Mouse (Mus musculus): ENCODE results near the gene Hmcn1. TPM values are rescaled to one million over a fixed set of nuclear protein-coding genes. Genes with fewer than 3 reads are reported as not detected.

Gene Hmcn1
- polyA plus RNA-seq, 1 experiment from 2014 or later, result 5.3 TPM

DNA sequence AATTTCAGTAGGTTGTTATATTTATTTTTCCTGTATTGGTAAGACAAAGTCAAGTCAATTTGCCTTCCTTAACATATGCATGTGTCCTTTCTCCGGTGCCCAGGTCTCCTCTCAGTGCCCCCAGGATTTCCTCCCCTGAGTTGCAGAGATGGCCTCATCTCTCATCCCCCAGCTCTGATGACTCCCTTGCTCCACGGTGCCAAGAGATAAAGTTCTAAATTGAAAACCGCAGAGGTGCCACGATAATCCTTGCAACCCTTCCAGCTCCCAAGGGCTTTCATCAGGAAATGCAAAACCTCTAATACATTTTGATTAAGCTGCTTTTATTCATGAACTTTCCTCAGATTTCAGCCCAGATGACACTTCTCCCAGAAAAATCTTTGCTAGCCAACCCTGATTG is 8.3 kb downstream of the Hmcn1 start:
- H3K4me2 ChIP-seq, result no peak overlapping the region
- no peaks in the 10 kb centered on the region for H3K9me3 ChIP-seq (replicated peaks)
- WGBS (ENCODE audit: insufficient replicate concordance), result 51% methylated on average over 4 of the region's 4 CpGs
- no peaks in the 10 kb centered on the region for H3K4me1 ChIP-seq
- no peaks in the 10 kb centered on the region for H3K36me3 ChIP-seq
- no peak for ATAC-seq
- no peak overlapping the region for H3K27ac ChIP-seq
- H3K4me3 ChIP-seq, result no peak overlapping the region
- H3K27me3 ChIP-seq (replicated peaks), result no peaks in the 10 kb centered on the region
- no peak overlapping the region for H3K9ac ChIP-seq

- no peaks in the 10 kb centered on the region for H3K9me3 ChIP-seq (replicated peaks)
- H3K36me3 ChIP-seq, result no peaks in the 10 kb centered on the region
- no peak overlapping the region for H3K4me3 ChIP-seq
- no peaks in the 10 kb centered on the region for H3K27me3 ChIP-seq (replicated peaks)
- no peak overlapping the region for H3K4me2 ChIP-seq
- no peak overlapping the region for H3K9ac ChIP-seq
- WGBS (ENCODE audit: insufficient replicate concordance), result 58% methylated on average over 6 of the region's 6 CpGs
- ATAC-seq, result no peak
- H3K27ac ChIP-seq, result no peak overlapping the region
- no peaks in the 10 kb centered on the region for H3K4me1 ChIP-seq
Observed at GRCm38 (mm10) chr1:150984092-150984503, 9.1 kb downstream of the Hmcn1 start.

DNA sequence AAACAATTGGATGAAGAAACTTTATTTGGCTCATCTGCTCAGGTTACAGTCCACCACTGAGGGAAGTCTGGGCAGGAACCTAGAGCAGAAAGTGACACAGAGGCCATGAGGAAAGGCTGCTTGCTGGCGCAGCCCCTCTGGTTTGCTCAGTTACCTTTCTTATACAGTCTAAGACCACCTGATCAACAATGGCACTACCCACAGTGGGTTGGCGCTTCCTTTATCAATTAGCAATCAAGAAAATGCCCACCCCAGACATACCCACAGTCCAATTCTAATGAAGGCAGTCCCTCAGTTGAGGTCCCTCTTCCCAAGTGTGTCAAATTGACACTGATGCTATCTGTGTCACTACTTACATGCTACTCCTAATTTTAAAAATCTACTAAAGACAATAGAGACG is 14.6 kb downstream of the Hmcn1 start:
- H3K4me2 ChIP-seq, result no peak overlapping the region
- 77% methylated on average over 3 of the region's 3 CpGs for WGBS (ENCODE audit: insufficient replicate concordance)
- H3K27me3 ChIP-seq (replicated peaks), result no peaks in the 10 kb centered on the region
- no peak for ATAC-seq
- H3K9ac ChIP-seq, result no peak overlapping the region
- no peak overlapping the region for H3K4me3 ChIP-seq
- H3K9me3 ChIP-seq (replicated peaks), result no peaks in the 10 kb centered on the region
- H3K27ac ChIP-seq, result no peak overlapping the region
- no peaks in the 10 kb centered on the region for H3K4me1 ChIP-seq
- H3K36me3 ChIP-seq, result no peaks in the 10 kb centered on the region

DNA sequence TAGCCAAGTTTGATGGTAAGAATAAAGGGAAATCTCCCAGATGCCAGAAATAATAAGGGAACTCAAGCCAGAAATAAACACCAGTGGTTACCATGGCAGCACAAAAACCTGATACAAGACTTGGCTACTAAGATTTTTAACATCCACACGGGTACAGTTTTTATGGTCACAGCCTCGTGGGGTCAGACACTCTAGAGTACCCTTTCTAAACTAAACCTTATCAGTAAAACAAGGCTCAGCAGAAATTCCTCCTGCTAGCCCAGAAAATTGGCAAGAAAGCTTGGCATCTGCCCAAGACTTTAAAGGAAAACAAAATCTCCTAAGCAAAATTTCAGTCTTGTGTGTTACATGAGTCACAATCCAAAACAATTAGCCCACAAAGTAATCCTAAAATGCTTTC is 17.0 kb downstream of the Hmcn1 start:
- no peak for ATAC-seq
- H3K27me3 ChIP-seq (replicated peaks), result no peaks in the 10 kb centered on the region
- no peaks in the 10 kb centered on the region for H3K4me1 ChIP-seq
- no peak overlapping the region for H3K4me2 ChIP-seq
- no peaks in the 10 kb centered on the region for H3K36me3 ChIP-seq
- no peak overlapping the region for H3K27ac ChIP-seq
- H3K9ac ChIP-seq, result no peak overlapping the region
- no peak overlapping the region for H3K4me3 ChIP-seq
- no peaks in the 10 kb centered on the region for H3K9me3 ChIP-seq (replicated peaks)
- 26% methylated on average over 2 of the region's 2 CpGs for WGBS (ENCODE audit: insufficient replicate concordance)

GRCm38 (mm10) chr1:150959486-150960074 is 33.7 kb downstream of the Hmcn1 start:
- Histone ChIP-seq H3K27me3 (replicated peaks) (no peaks in the 10 kb centered on the region), H3K9ac (no peak overlapping the region), H3K36me3 (no peaks in the 10 kb centered on the region), H3K4me2 (no peak overlapping the region), H3K27ac (no peak overlapping the region), H3K4me3 (no peak overlapping the region), H3K9me3 (replicated peaks) (no peaks in the 10 kb centered on the region), H3K4me1 (no peaks in the 10 kb centered on the region)
- no peak for ATAC-seq
- 76% methylated on average over 5 of the region's 5 CpGs for WGBS (ENCODE audit: insufficient replicate concordance)

DNA sequence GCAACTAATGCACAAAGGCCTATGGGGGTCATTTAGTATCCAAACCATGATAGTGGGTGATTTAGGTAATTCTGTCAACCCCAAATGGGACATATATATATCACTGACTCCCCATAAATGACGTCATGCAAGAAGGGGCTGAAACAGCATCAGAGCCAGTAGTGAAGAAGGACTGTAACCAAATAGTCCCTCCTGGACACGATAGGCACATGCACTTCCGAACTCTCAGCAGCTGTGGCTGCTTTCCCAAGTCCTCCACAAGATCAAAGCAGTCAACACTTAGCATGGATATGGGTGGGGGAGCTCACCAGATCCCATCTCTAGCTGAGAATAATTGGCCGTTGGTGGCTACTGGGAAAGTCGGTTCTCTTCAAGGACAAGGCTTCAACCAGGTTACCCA is 42.2 kb downstream of the Hmcn1 start:
- Histone ChIP-seq H3K36me3 (no peaks in the 10 kb centered on the region), H3K27ac (no peak overlapping the region), H3K4me3 (no peak overlapping the region), H3K9ac (no peak overlapping the region), H3K27me3 (replicated peaks) (no peaks in the 10 kb centered on the region), H3K9me3 (replicated peaks) (no peaks in the 10 kb centered on the region), H3K4me2 (no peak overlapping the region), H3K4me1 (no peaks in the 10 kb centered on the region)
- ATAC-seq, result no peak
- 68% methylated on average over 5 of the region's 5 CpGs for WGBS (ENCODE audit: insufficient replicate concordance)

DNA sequence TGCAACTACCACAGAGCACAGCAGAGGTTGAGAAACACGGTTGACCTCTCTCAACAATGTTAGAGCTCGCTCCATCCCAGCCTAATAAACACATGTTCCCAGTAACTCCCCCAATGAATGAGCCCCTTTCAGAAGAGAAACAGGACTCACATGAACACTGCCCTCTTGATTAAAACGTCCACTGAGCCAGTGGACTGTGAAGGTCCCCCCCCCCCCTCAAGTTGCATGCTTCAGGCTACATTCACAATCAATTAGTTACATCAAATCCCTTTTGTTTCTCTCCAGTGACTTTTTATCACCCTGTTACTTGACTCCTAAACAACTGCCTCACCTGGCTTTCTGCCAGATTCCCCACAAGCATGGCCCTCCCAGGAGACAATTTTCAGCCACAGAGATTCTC is 43.2 kb downstream of the Hmcn1 start:
- Histone ChIP-seq H3K9me3 (replicated peaks) (no peaks in the 10 kb centered on the region), H3K27me3 (replicated peaks) (no peaks in the 10 kb centered on the region), H3K36me3 (no peaks in the 10 kb centered on the region), H3K9ac (no peak overlapping the region), H3K4me1 (no peaks in the 10 kb centered on the region), H3K4me2 (no peak overlapping the region), H3K4me3 (no peak overlapping the region), H3K27ac (no peak overlapping the region)
- ATAC-seq, result no peak
- WGBS (ENCODE audit: insufficient replicate concordance), result 49% methylated on average over 3 of the region's 3 CpGs

GRCm38 (mm10) chr1:150948911-150949310 is 44.3 kb downstream of the Hmcn1 start:
- ATAC-seq, result no peak
- no peak overlapping the region for H3K4me2 ChIP-seq
- H3K9me3 ChIP-seq (replicated peaks), result no peaks in the 10 kb centered on the region
- no peaks in the 10 kb centered on the region for H3K4me1 ChIP-seq
- H3K9ac ChIP-seq, result no peak overlapping the region
- H3K27me3 ChIP-seq (replicated peaks), result no peaks in the 10 kb centered on the region
- no peak overlapping the region for H3K27ac ChIP-seq
- WGBS (ENCODE audit: insufficient replicate concordance), result 65% methylated on average over 2 of the region's 2 CpGs
- H3K4me3 ChIP-seq, result no peak overlapping the region
- H3K36me3 ChIP-seq, result no peaks in the 10 kb centered on the region

DNA sequence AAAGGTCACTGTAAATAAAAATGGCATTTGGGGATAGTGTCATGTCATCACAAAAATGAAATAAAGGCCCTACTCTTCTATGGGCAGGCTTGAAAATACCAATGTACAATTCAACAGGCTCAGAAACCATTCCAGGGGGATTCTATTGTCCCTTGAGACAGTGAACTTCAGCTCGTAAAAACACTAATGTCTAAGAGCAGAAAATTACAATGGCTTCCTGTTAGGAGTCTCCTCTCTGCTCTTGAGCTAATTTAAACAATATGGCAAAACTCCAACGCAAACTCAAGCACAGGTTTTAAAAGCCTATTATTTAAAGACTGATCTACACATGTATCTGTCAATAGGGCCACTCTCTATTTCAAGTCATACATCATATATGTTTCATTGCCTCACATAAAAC is 49.6 kb downstream of the Hmcn1 start:
- Histone ChIP-seq H3K9ac (no peak overlapping the region), H3K36me3 (no peaks in the 10 kb centered on the region), H3K4me2 (no peak overlapping the region), H3K4me3 (no peak overlapping the region), H3K4me1 (no peaks in the 10 kb centered on the region), H3K27ac (no peak overlapping the region), H3K9me3 (replicated peaks) (no peaks in the 10 kb centered on the region), H3K27me3 (replicated peaks) (no peaks in the 10 kb centered on the region)
- ATAC-seq, result no peak
- 52% methylated on average over 2 of the region's 2 CpGs for WGBS (ENCODE audit: insufficient replicate concordance)

DNA sequence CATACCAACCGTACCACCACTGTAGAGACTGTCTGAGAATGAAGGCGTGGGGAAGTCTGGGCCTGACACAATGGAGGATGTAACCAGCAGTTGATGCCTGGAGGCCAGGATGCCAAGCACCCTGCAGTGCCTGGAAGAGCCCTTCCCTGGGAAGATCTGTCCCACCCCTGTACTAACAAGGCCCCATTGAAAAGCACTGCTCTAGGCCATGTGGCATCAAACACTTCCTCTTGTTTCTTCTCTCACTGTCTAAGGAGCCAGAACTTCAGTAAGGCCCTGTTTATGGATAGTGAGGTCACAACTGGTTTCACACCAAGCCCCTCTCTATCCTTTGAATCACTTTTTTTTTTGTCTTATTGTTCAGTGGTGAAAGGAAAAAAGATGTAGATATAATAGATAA is 51.1 kb downstream of the Hmcn1 start:
- no peaks in the 10 kb centered on the region for H3K36me3 ChIP-seq

DNA sequence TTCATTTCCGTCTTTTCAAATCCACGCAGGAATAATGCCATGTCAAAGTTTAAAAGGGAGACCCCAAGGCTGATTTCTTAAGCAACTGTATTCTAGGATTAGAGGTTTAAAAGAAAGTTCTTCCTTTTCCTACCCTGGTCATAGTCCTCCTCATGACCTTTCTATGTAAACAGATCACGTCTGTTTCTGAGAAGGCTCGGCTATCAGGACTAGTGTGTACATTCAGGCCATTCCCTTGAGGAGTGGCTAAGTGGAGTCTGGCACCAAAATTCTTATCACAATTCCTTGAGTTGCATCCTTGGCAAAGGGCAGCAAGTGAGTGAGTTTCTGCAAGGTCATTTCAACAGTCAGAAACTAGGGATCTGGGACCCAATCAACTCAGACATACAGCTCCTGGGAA is 56.4 kb downstream of the Hmcn1 start:
- Histone ChIP-seq H3K27ac (no peak overlapping the region), H3K4me3 (no peak overlapping the region), H3K9ac (no peak overlapping the region), H3K9me3 (replicated peaks) (no peaks in the 10 kb centered on the region), H3K27me3 (replicated peaks) (no peaks in the 10 kb centered on the region), H3K4me1 (no peaks in the 10 kb centered on the region), H3K4me2 (no peak overlapping the region), H3K36me3 (no peaks in the 10 kb centered on the region)
- ATAC-seq, result no peak
- 67% methylated on average over 4 of the region's 4 CpGs for WGBS (ENCODE audit: insufficient replicate concordance)

More for the DNA sequence above, 51.1 kb downstream of the Hmcn1 start:
- no peaks in the 10 kb centered on the region for H3K4me1 ChIP-seq
- H3K27me3 ChIP-seq (replicated peaks), result no peaks in the 10 kb centered on the region
- no peaks in the 10 kb centered on the region for H3K9me3 ChIP-seq (replicated peaks)
- no peak overlapping the region for H3K27ac ChIP-seq
- no peak overlapping the region for H3K9ac ChIP-seq
- ATAC-seq, result no peak
- H3K4me2 ChIP-seq, result no peak overlapping the region
- no peak overlapping the region for H3K4me3 ChIP-seq
- 76% methylated on average over 2 of the region's 2 CpGs for WGBS (ENCODE audit: insufficient replicate concordance)

DNA sequence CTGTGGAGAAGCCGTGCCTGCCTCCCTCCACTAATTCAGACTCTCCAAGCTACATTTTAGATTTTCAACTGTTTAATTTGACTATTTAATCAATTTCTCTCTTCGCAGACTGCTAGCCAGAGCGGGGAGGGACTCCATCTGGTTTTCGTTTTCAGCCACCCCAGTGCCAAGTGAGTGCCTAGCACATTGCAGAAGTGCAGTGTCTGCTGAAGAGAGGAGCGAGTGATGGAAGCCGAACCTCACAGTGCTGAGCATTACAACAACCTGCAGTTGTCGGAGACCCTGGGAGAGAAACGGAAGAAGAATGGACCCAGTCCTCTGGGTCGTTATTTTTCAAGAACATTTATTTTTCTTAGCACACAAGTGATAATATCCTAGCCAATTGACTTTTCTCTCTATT is 59.6 kb downstream of the Hmcn1 start:
- 58% methylated on average over 9 of the region's 9 CpGs for WGBS (ENCODE audit: insufficient replicate concordance)
- Histone ChIP-seq H3K4me3 (no peak overlapping the region), H3K27ac (no peak overlapping the region), H3K36me3 (no peaks in the 10 kb centered on the region), H3K9me3 (replicated peaks) (no peaks in the 10 kb centered on the region), H3K9ac (no peak overlapping the region), H3K4me2 (no peak overlapping the region), H3K4me1 (no peaks in the 10 kb centered on the region), H3K27me3 (replicated peaks) (no peaks in the 10 kb centered on the region)
- ATAC-seq, result no peak

- no peak for ATAC-seq
- H3K27ac ChIP-seq, result no peak overlapping the region
- no peaks in the 10 kb centered on the region for H3K4me1 ChIP-seq
- H3K9me3 ChIP-seq (replicated peaks), result no peaks in the 10 kb centered on the region
- H3K4me3 ChIP-seq, result no peak overlapping the region
- H3K9ac ChIP-seq, result no peak overlapping the region
- WGBS (ENCODE audit: insufficient replicate concordance), result 74% methylated on average over 9 of the region's 9 CpGs
- no peaks in the 10 kb centered on the region for H3K36me3 ChIP-seq
- no peak overlapping the region for H3K4me2 ChIP-seq
- H3K27me3 ChIP-seq (replicated peaks), result no peaks in the 10 kb centered on the region
Observed at GRCm38 (mm10) chr1:150920860-150921259, 72.4 kb downstream of the Hmcn1 start.

All from liver, embryonic 12.5 days (tissue).